Mouse (Mus musculus): ENCODE results near the gene Csrnp1. TPM values are rescaled to one million over a fixed set of nuclear protein-coding genes. Genes with fewer than 3 reads are reported as not detected.

Gene Csrnp1
- polyA plus RNA-seq, 1 experiment from 2014 or later = 1.1 TPM

DNA sequence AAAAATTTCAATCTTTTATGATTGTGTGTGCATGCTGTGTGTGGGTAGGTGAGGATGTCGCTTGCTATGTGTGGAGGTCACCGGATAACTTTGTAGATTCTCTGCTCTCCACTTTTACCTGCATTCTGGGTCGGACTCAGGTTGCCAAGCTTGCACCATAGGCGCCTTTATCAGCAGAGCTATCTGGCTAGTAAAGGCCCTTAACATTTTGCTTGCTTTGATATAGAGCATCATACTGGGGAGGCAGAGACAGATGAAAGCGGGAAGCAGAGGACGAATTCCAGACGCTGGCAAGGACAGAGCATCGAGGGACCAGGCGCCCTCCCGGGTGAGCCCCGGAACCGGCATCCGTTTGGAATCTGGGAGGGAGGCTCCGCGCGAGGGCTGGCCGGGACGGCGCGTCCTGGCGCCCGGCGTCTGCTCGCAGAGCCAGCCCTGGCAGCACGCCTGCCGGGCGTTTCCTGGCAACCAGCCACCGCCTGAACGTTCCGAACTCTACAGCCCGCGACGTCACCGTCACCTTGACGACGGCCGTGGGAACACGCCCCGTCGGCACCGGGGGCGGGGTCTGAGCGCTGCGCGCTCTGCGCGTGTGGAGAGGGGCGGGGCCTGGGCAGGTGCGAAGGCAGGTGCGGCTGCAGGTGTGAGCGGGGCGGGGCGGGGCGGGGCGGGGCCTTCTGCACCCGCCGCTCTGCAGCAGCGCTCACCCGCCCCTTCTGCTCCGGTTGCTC, 26.5 kb upstream of the Csrnp1 start:
- DNase-seq (ENCODE audit: low spot score) = peak; percentile 87
- no peaks in the 10 kb centered on the region for H3K9me3 ChIP-seq (ENCODE audit: control insufficient read depth, low read length)
- peaks cover 2% of the 10 kb centered on the region for H3K4me1 ChIP-seq (replicated peaks; ENCODE audit: control insufficient read depth, insufficient read depth, low read length)
- peak; percentile 93 for ATAC-seq (replicated peaks; ENCODE audit: low FRiP score)
- H3K27ac ChIP-seq (ENCODE audit: low read depth, low read length) = peak overlapping the region; percentile 28
- 2% methylated on average over 55 of the region's 60 CpGs for WGBS
- peaks cover 3% of the 10 kb centered on the region; the same call in 1 of the 2 replicates for H3K27me3 ChIP-seq (replicated peaks; ENCODE audit: control insufficient read depth, insufficient read depth, low read length)
- peak overlapping the region; percentile 35 for H3K9ac ChIP-seq (ENCODE audit: low read depth, low read length)
- no peaks in the 10 kb centered on the region for H3K36me3 ChIP-seq (ENCODE audit: control insufficient read depth, insufficient read depth, low read length)
- H3K4me2 ChIP-seq = peak overlapping the region; percentile 91
- H3K4me3 ChIP-seq (ENCODE audit: low read depth, low read length) = peak overlapping the region; percentile 49

DNA sequence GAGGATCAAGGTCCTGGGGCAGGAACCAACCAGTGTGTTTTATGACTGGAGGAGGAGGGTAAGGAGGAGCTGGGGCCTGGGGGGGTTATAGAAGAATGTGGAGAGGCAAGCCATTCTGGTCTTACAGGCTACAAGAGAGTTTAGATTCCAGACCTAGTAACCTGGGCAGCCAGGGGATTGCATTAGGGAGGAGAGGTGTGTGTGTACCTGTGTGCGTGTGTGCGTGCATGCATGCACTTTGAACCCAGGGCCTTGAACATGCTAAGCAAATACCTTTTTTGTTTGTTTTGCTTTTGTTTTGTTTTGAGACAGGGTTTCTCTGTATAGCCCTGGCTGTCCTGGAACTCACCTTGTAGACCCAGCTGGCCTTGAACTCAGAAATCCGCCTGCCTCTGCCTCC, 25.4 kb upstream of the Csrnp1 start:
- peaks cover 3% of the 10 kb centered on the region; the same call in 1 of the 2 replicates for H3K27me3 ChIP-seq (replicated peaks; ENCODE audit: control insufficient read depth, insufficient read depth, low read length)
- no peaks in the 10 kb centered on the region for H3K36me3 ChIP-seq (ENCODE audit: control insufficient read depth, insufficient read depth, low read length)
- no peak overlapping the region for H3K4me3 ChIP-seq (ENCODE audit: low read depth, low read length)
- H3K9ac ChIP-seq (ENCODE audit: low read depth, low read length) = no peak overlapping the region
- H3K4me2 ChIP-seq = no peak overlapping the region
- DNase-seq (ENCODE audit: low spot score) (no peak), ATAC-seq (replicated peaks; ENCODE audit: low FRiP score) (no peak)
- H3K9me3 ChIP-seq (ENCODE audit: control insufficient read depth, low read length) = no peaks in the 10 kb centered on the region
- WGBS = 90% methylated on average over 3 of the region's 3 CpGs
- H3K27ac ChIP-seq (ENCODE audit: low read depth, low read length) = no peak overlapping the region
- peaks cover 2% of the 10 kb centered on the region for H3K4me1 ChIP-seq (replicated peaks; ENCODE audit: control insufficient read depth, insufficient read depth, low read length)

GRCm38 (mm10) chr9:120009226-120009841, 24.9 kb upstream of the Csrnp1 start:
- H3K36me3 ChIP-seq (ENCODE audit: control insufficient read depth, insufficient read depth, low read length) = no peaks in the 10 kb centered on the region
- DNase-seq (ENCODE audit: low spot score) (no peak), ATAC-seq (replicated peaks; ENCODE audit: low FRiP score) (no peak)
- peaks cover 2% of the 10 kb centered on the region for H3K4me1 ChIP-seq (replicated peaks; ENCODE audit: control insufficient read depth, insufficient read depth, low read length)
- no peaks in the 10 kb centered on the region for H3K9me3 ChIP-seq (ENCODE audit: control insufficient read depth, low read length)
- H3K4me3 ChIP-seq (ENCODE audit: low read depth, low read length) = no peak overlapping the region
- no peak overlapping the region for H3K9ac ChIP-seq (ENCODE audit: low read depth, low read length)
- H3K27ac ChIP-seq (ENCODE audit: low read depth, low read length) = no peak overlapping the region
- WGBS = 70% methylated on average over 7 of the region's 7 CpGs
- no peak overlapping the region for H3K4me2 ChIP-seq
- H3K27me3 ChIP-seq (replicated peaks; ENCODE audit: control insufficient read depth, insufficient read depth, low read length) = peaks cover 3% of the 10 kb centered on the region; the same call in 1 of the 2 replicates

GRCm38 (mm10) chr9:120007833-120008232, 23.4 kb upstream of the Csrnp1 start:
- peaks cover 6% of the 10 kb centered on the region; the same call in 1 of the 2 replicates for H3K4me1 ChIP-seq (replicated peaks; ENCODE audit: control insufficient read depth, insufficient read depth, low read length)
- no peak for ATAC-seq (replicated peaks; ENCODE audit: low FRiP score)
- H3K36me3 ChIP-seq (ENCODE audit: control insufficient read depth, insufficient read depth, low read length) = no peaks in the 10 kb centered on the region

DNA sequence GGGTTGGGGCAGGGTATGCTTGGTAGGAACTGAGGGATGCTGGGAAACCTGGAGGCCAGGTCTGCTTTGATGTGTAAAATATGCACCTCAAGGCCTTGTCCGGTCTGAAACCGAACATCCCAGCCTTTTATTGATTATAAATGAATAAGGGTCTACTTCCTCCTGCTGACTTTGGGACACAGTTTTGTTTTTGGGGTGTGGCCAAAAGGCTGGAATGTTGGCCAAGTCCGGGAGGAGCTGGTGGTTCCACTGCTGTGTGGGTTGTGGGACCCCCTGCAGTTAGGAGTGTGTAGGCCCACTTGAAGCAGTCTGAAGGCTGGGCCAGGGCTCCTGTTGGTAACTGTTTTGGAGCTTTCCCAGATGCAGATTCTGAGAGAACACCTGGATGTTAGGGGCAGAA, 21.5 kb upstream of the Csrnp1 start:
- Histone ChIP-seq H3K9me3 (ENCODE audit: control insufficient read depth, low read length) (no peaks in the 10 kb centered on the region), H3K4me1 (replicated peaks; ENCODE audit: control insufficient read depth, insufficient read depth, low read length) (peaks cover 16% of the 10 kb centered on the region), H3K4me3 (ENCODE audit: low read depth, low read length) (no peak overlapping the region), H3K36me3 (ENCODE audit: control insufficient read depth, insufficient read depth, low read length) (no peaks in the 10 kb centered on the region), H3K27ac (ENCODE audit: low read depth, low read length) (no peak overlapping the region), H3K4me2 (no peak overlapping the region), H3K9ac (ENCODE audit: low read depth, low read length) (no peak overlapping the region), H3K27me3 (replicated peaks; ENCODE audit: control insufficient read depth, insufficient read depth, low read length) (no peaks in the 10 kb centered on the region)
- 73% methylated on average over 3 of the region's 3 CpGs for WGBS
- no peak for ATAC-seq (replicated peaks; ENCODE audit: low FRiP score)
- DNase-seq (ENCODE audit: low spot score) = no peak

More at GRCm38 (mm10) chr9:120007833-120008232, 23.4 kb upstream of the Csrnp1 start:
- 81% methylated on average over 1 of the region's 1 CpGs for WGBS
- Histone ChIP-seq H3K27me3 (replicated peaks; ENCODE audit: control insufficient read depth, insufficient read depth, low read length) (no peaks in the 10 kb centered on the region), H3K9ac (ENCODE audit: low read depth, low read length) (no peak overlapping the region), H3K27ac (ENCODE audit: low read depth, low read length) (no peak overlapping the region), H3K9me3 (ENCODE audit: control insufficient read depth, low read length) (no peaks in the 10 kb centered on the region), H3K4me3 (ENCODE audit: low read depth, low read length) (no peak overlapping the region), H3K4me2 (no peak overlapping the region)
- DNase-seq (ENCODE audit: low spot score) = no peak

DNA sequence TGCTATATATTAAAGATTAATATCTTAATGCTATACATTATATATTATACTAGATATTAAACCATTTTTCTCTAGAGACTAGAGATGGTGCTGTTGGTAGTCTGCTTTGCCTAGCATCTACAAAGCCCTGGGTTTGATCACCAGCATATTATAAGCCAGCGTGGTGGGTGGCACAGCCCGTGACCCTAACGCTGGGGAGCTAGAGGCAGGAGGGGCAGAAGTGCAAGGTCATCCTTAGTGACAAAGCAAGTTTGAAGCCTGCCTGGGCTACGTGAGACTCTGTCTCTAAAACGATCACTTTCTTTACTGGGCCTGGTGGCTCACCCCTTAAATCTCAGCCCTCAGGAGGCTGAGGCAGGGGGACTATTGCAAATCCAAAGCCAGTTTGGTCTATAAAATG, 18.4 kb upstream of the Csrnp1 start:
- H3K27ac ChIP-seq (ENCODE audit: low read depth, low read length) = peak overlapping the region; percentile 69; the same call in 1 of the 2 replicates

GRCm38 (mm10) chr9:120001945-120002725, 17.7 kb upstream of the Csrnp1 start:
- peak overlapping the region; percentile 79 for H3K4me2 ChIP-seq
- WGBS = 8% methylated on average over 31 of the region's 31 CpGs
- H3K4me1 ChIP-seq (replicated peaks; ENCODE audit: control insufficient read depth, insufficient read depth, low read length) = peaks cover 15% of the 10 kb centered on the region
- DNase-seq (ENCODE audit: low spot score) (peak; percentile 85), ATAC-seq (replicated peaks; ENCODE audit: low FRiP score) (peak; percentile 97)
- no peaks in the 10 kb centered on the region for H3K36me3 ChIP-seq (ENCODE audit: control insufficient read depth, insufficient read depth, low read length)
- H3K9me3 ChIP-seq (ENCODE audit: control insufficient read depth, low read length) = no peaks in the 10 kb centered on the region
- peak overlapping the region; percentile 70 for H3K9ac ChIP-seq (ENCODE audit: low read depth, low read length)
- H3K27ac ChIP-seq (ENCODE audit: low read depth, low read length) = peak overlapping the region; percentile 69
- H3K4me3 ChIP-seq (ENCODE audit: low read depth, low read length) = peak overlapping the region; percentile 57
- no peaks in the 10 kb centered on the region for H3K27me3 ChIP-seq (replicated peaks; ENCODE audit: control insufficient read depth, insufficient read depth, low read length)

More for the DNA sequence above, 18.4 kb upstream of the Csrnp1 start:
- WGBS = 53% methylated on average over 5 of the region's 5 CpGs
- ATAC-seq (replicated peaks; ENCODE audit: low FRiP score) (0 out of 2 replicates have a peak, but pooled peaks have one; percentile 42), DNase-seq (ENCODE audit: low spot score) (no peak)
- no peak overlapping the region for H3K9ac ChIP-seq (ENCODE audit: low read depth, low read length)
- H3K9me3 ChIP-seq (ENCODE audit: control insufficient read depth, low read length) = no peaks in the 10 kb centered on the region
- no peaks in the 10 kb centered on the region for H3K36me3 ChIP-seq (ENCODE audit: control insufficient read depth, insufficient read depth, low read length)
- H3K4me2 ChIP-seq = peak overlapping the region; percentile 29
- peaks cover 15% of the 10 kb centered on the region for H3K4me1 ChIP-seq (replicated peaks; ENCODE audit: control insufficient read depth, insufficient read depth, low read length)
- H3K4me3 ChIP-seq (ENCODE audit: low read depth, low read length) = no peak overlapping the region
- H3K27me3 ChIP-seq (replicated peaks; ENCODE audit: control insufficient read depth, insufficient read depth, low read length) = no peaks in the 10 kb centered on the region

DNA sequence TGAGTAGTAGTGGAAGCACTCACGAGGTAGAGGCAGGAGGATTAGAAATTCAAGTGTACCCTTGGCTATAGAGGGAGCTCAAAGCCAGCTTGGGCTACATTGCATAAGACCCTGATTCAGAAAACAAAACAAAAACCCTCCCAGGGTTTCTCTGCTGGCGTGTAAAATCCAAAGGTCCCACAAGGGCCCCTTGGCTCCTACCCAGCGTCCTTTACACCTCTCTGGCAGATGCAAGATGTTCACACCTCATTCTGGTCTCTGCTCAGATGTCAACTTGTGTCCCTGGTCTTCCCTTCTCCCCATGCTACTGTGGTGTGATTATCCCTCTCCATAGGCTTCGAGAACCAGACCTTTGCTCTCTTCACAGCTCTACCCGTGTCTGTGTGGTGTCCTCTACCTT, 16.3 kb upstream of the Csrnp1 start:
- Histone ChIP-seq H3K9ac (ENCODE audit: low read depth, low read length) (no peak overlapping the region), H3K36me3 (ENCODE audit: control insufficient read depth, insufficient read depth, low read length) (no peaks in the 10 kb centered on the region), H3K4me1 (replicated peaks; ENCODE audit: control insufficient read depth, insufficient read depth, low read length) (peaks cover 15% of the 10 kb centered on the region), H3K27ac (ENCODE audit: low read depth, low read length) (no peak overlapping the region), H3K27me3 (replicated peaks; ENCODE audit: control insufficient read depth, insufficient read depth, low read length) (no peaks in the 10 kb centered on the region), H3K4me3 (ENCODE audit: low read depth, low read length) (no peak overlapping the region), H3K4me2 (no peak overlapping the region), H3K9me3 (ENCODE audit: control insufficient read depth, low read length) (no peaks in the 10 kb centered on the region)
- ATAC-seq (replicated peaks; ENCODE audit: low FRiP score) (no peak), DNase-seq (ENCODE audit: low spot score) (no peak)
- WGBS = 74% methylated on average over 5 of the region's 5 CpGs

Data from liver, embryonic 11.5 days (tissue).